Mouse (Mus musculus): ENCODE measurements around the gene Vstm4. TPM values are rescaled to one million over a fixed set of nuclear protein-coding genes. Genes with fewer than 3 reads are reported as not detected.

Vstm4 gene
- polyA plus RNA-seq, 1 experiment from 2014 or later: 5.5 TPM

GRCm38 (mm10) chr14:32871963-32872362, 15.4 kb downstream of the Vstm4 start:
- Histone ChIP-seq H3K4me3 (ENCODE audit: low read depth, low read length) (no peak overlapping the region), H3K27ac (ENCODE audit: low read depth, low read length) (no peak overlapping the region), H3K4me2 (no peak overlapping the region), H3K4me1 (replicated peaks; ENCODE audit: control insufficient read depth, insufficient read depth, low read length) (no peaks in the 10 kb centered on the region), H3K36me3 (ENCODE audit: control insufficient read depth, insufficient read depth, low read length) (no peaks in the 10 kb centered on the region), H3K9me3 (ENCODE audit: control insufficient read depth, low read length) (no peaks in the 10 kb centered on the region), H3K27me3 (replicated peaks; ENCODE audit: control insufficient read depth, insufficient read depth, low read length) (no peaks in the 10 kb centered on the region), H3K9ac (ENCODE audit: low read depth, low read length) (no peak overlapping the region)
- WGBS: 76% methylated on average over 5 of the region's 5 CpGs
- no peak for DNase-seq (ENCODE audit: low spot score)
- ATAC-seq (replicated peaks; ENCODE audit: low FRiP score): no peak

GRCm38 (mm10) chr14:32877549-32877948, 21.0 kb downstream of the Vstm4 start:
- no peak overlapping the region for H3K4me3 ChIP-seq (ENCODE audit: low read depth, low read length)
- no peak overlapping the region for H3K27ac ChIP-seq (ENCODE audit: low read depth, low read length)
- H3K9me3 ChIP-seq (ENCODE audit: control insufficient read depth, low read length): no peaks in the 10 kb centered on the region
- ATAC-seq (replicated peaks; ENCODE audit: low FRiP score) (no peak), DNase-seq (ENCODE audit: low spot score) (no peak)
- no peak overlapping the region for H3K4me2 ChIP-seq
- WGBS: 66% methylated on average over 6 of the region's 6 CpGs
- H3K27me3 ChIP-seq (replicated peaks; ENCODE audit: control insufficient read depth, insufficient read depth, low read length): no peaks in the 10 kb centered on the region
- H3K36me3 ChIP-seq (ENCODE audit: control insufficient read depth, insufficient read depth, low read length): no peaks in the 10 kb centered on the region
- no peak overlapping the region for H3K9ac ChIP-seq (ENCODE audit: low read depth, low read length)
- H3K4me1 ChIP-seq (replicated peaks; ENCODE audit: control insufficient read depth, insufficient read depth, low read length): no peaks in the 10 kb centered on the region

- H3K4me2 ChIP-seq: no peak overlapping the region
- 80% methylated on average over 5 of the region's 5 CpGs for WGBS
- ATAC-seq (replicated peaks; ENCODE audit: low FRiP score): no peak
- no peaks in the 10 kb centered on the region for H3K36me3 ChIP-seq (ENCODE audit: control insufficient read depth, insufficient read depth, low read length)
- no peak overlapping the region for H3K9ac ChIP-seq (ENCODE audit: low read depth, low read length)
- no peaks in the 10 kb centered on the region for H3K4me1 ChIP-seq (replicated peaks; ENCODE audit: control insufficient read depth, insufficient read depth, low read length)
- H3K9me3 ChIP-seq (ENCODE audit: control insufficient read depth, low read length): no peaks in the 10 kb centered on the region
- H3K27ac ChIP-seq (ENCODE audit: low read depth, low read length): no peak overlapping the region
- H3K27me3 ChIP-seq (replicated peaks; ENCODE audit: control insufficient read depth, insufficient read depth, low read length): no peaks in the 10 kb centered on the region
- no peak for DNase-seq (ENCODE audit: low spot score)
- H3K4me3 ChIP-seq (ENCODE audit: low read depth, low read length): no peak overlapping the region
These were observed 23.8 kb downstream of the Vstm4 start for GRCm38 (mm10) chr14:32880332-32880731.

GRCm38 (mm10) chr14:32881693-32882092, 25.1 kb downstream of the Vstm4 start:
- no peak overlapping the region for H3K9ac ChIP-seq (ENCODE audit: low read depth, low read length)
- H3K27me3 ChIP-seq (replicated peaks; ENCODE audit: control insufficient read depth, insufficient read depth, low read length): no peaks in the 10 kb centered on the region
- no peak overlapping the region for H3K4me2 ChIP-seq
- DNase-seq (ENCODE audit: low spot score) (no peak), ATAC-seq (replicated peaks; ENCODE audit: low FRiP score) (no peak)
- no peaks in the 10 kb centered on the region for H3K4me1 ChIP-seq (replicated peaks; ENCODE audit: control insufficient read depth, insufficient read depth, low read length)
- H3K36me3 ChIP-seq (ENCODE audit: control insufficient read depth, insufficient read depth, low read length): no peaks in the 10 kb centered on the region
- WGBS: 68% methylated on average over 1 of the region's 1 CpGs
- no peaks in the 10 kb centered on the region for H3K9me3 ChIP-seq (ENCODE audit: control insufficient read depth, low read length)
- H3K4me3 ChIP-seq (ENCODE audit: low read depth, low read length): no peak overlapping the region
- H3K27ac ChIP-seq (ENCODE audit: low read depth, low read length): no peak overlapping the region; the same call in 1 of the 2 replicates

- Histone ChIP-seq H3K27ac (ENCODE audit: low read depth, low read length) (no peak overlapping the region), H3K4me3 (ENCODE audit: low read depth, low read length) (no peak overlapping the region), H3K36me3 (ENCODE audit: control insufficient read depth, insufficient read depth, low read length) (no peaks in the 10 kb centered on the region), H3K4me2 (no peak overlapping the region), H3K9ac (ENCODE audit: low read depth, low read length) (no peak overlapping the region), H3K9me3 (ENCODE audit: control insufficient read depth, low read length) (no peaks in the 10 kb centered on the region), H3K27me3 (replicated peaks; ENCODE audit: control insufficient read depth, insufficient read depth, low read length) (no peaks in the 10 kb centered on the region), H3K4me1 (replicated peaks; ENCODE audit: control insufficient read depth, insufficient read depth, low read length) (peaks cover 2% of the 10 kb centered on the region; the same call in 1 of the 2 replicates)
- WGBS: 60% methylated on average over 6 of the region's 6 CpGs
- DNase-seq (ENCODE audit: low spot score) (no peak), ATAC-seq (replicated peaks; ENCODE audit: low FRiP score) (no peak)
These were observed 32.5 kb downstream of the Vstm4 start for GRCm38 (mm10) chr14:32888876-32889674.

GRCm38 (mm10) chr14:32894341-32894853, 37.8 kb downstream of the Vstm4 start:
- ATAC-seq (replicated peaks; ENCODE audit: low FRiP score): no peak
- H3K9me3 ChIP-seq (ENCODE audit: control insufficient read depth, low read length): no peaks in the 10 kb centered on the region
- H3K27me3 ChIP-seq (replicated peaks; ENCODE audit: control insufficient read depth, insufficient read depth, low read length): no peaks in the 10 kb centered on the region
- H3K4me1 ChIP-seq (replicated peaks; ENCODE audit: control insufficient read depth, insufficient read depth, low read length): peaks cover under 1% of the 10 kb centered on the region; the same call in 1 of the 2 replicates
- H3K4me3 ChIP-seq (ENCODE audit: low read depth, low read length): no peak overlapping the region
- no peak overlapping the region for H3K4me2 ChIP-seq
- H3K27ac ChIP-seq (ENCODE audit: low read depth, low read length): no peak overlapping the region
- DNase-seq (ENCODE audit: low spot score): no peak
- 87% methylated on average over 4 of the region's 4 CpGs for WGBS
- H3K9ac ChIP-seq (ENCODE audit: low read depth, low read length): no peak overlapping the region
- no peaks in the 10 kb centered on the region for H3K36me3 ChIP-seq (ENCODE audit: control insufficient read depth, insufficient read depth, low read length)

- Histone ChIP-seq H3K27ac (ENCODE audit: low read depth, low read length) (no peak overlapping the region), H3K36me3 (ENCODE audit: control insufficient read depth, insufficient read depth, low read length) (no peaks in the 10 kb centered on the region), H3K9ac (ENCODE audit: low read depth, low read length) (no peak overlapping the region), H3K4me2 (no peak overlapping the region), H3K4me1 (replicated peaks; ENCODE audit: control insufficient read depth, insufficient read depth, low read length) (no peaks in the 10 kb centered on the region), H3K4me3 (ENCODE audit: low read depth, low read length) (no peak overlapping the region), H3K27me3 (replicated peaks; ENCODE audit: control insufficient read depth, insufficient read depth, low read length) (no peaks in the 10 kb centered on the region), H3K9me3 (ENCODE audit: control insufficient read depth, low read length) (no peaks in the 10 kb centered on the region)
- DNase-seq (ENCODE audit: low spot score) (no peak), ATAC-seq (replicated peaks; ENCODE audit: low FRiP score) (no peak)
- WGBS: 81% methylated on average over 4 of the region's 4 CpGs
These were observed 38.3 kb downstream of the Vstm4 start for GRCm38 (mm10) chr14:32894878-32895277.

- H3K36me3 ChIP-seq (ENCODE audit: control insufficient read depth, insufficient read depth, low read length): no peaks in the 10 kb centered on the region
- no peaks in the 10 kb centered on the region for H3K27me3 ChIP-seq (replicated peaks; ENCODE audit: control insufficient read depth, insufficient read depth, low read length)
- H3K27ac ChIP-seq (ENCODE audit: low read depth, low read length): no peak overlapping the region
- WGBS: 73% methylated on average over 2 of the region's 2 CpGs
- no peak overlapping the region for H3K9ac ChIP-seq (ENCODE audit: low read depth, low read length)
- no peaks in the 10 kb centered on the region for H3K4me1 ChIP-seq (replicated peaks; ENCODE audit: control insufficient read depth, insufficient read depth, low read length)
- H3K4me2 ChIP-seq: no peak overlapping the region
- no peaks in the 10 kb centered on the region for H3K9me3 ChIP-seq (ENCODE audit: control insufficient read depth, low read length)
- no peak for DNase-seq (ENCODE audit: low spot score)
- H3K4me3 ChIP-seq (ENCODE audit: low read depth, low read length): no peak overlapping the region
- ATAC-seq (replicated peaks; ENCODE audit: low FRiP score): no peak
These were observed 40.3 kb downstream of the Vstm4 start for GRCm38 (mm10) chr14:32896896-32897295.

- H3K27ac ChIP-seq (ENCODE audit: low read depth, low read length): peak overlapping the region; percentile 68; the same call in 1 of the 2 replicates
These were observed 46.6 kb downstream of the Vstm4 start for GRCm38 (mm10) chr14:32903203-32903602.

More at GRCm38 (mm10) chr14:32903203-32903602, 46.6 kb downstream of the Vstm4 start:
- Histone ChIP-seq H3K27me3 (replicated peaks; ENCODE audit: control insufficient read depth, insufficient read depth, low read length) (no peaks in the 10 kb centered on the region), H3K4me2 (no peak overlapping the region), H3K4me3 (ENCODE audit: low read depth, low read length) (no peak overlapping the region), H3K9ac (ENCODE audit: low read depth, low read length) (no peak overlapping the region), H3K36me3 (ENCODE audit: control insufficient read depth, insufficient read depth, low read length) (no peaks in the 10 kb centered on the region), H3K4me1 (replicated peaks; ENCODE audit: control insufficient read depth, insufficient read depth, low read length) (no peaks in the 10 kb centered on the region), H3K9me3 (ENCODE audit: control insufficient read depth, low read length) (no peaks in the 10 kb centered on the region)
- 51% methylated on average over 3 of the region's 3 CpGs for WGBS
- ATAC-seq (replicated peaks; ENCODE audit: low FRiP score) (peak; percentile 47; the same call in 1 of the 2 replicates), DNase-seq (ENCODE audit: low spot score) (no peak)
